Mouse (Mus musculus) ES-E14 (cell line): Measurements from ENCODE around the gene Lrrc3c.

Source experiments
- HCFC1 ChIP-seq: IDR thresholded peaks from 2 replicates; pipeline ENCODE4 v1.6.1; 2012; ENCODE audit warnings: low read length, inconsistent platforms, borderline replicate concordance; ENCODE audit not compliant: insufficient read depth
- MAFK ChIP-seq: IDR thresholded peaks from 2 replicates; pipeline ENCODE4 v1.6.1; 2014; ENCODE audit warnings: mild to moderate bottlenecking, low read depth, low read length, inconsistent platforms; ENCODE audit not compliant: insufficient read depth
- ZC3H11A ChIP-seq: IDR thresholded peaks from 2 replicates; pipeline ENCODE4 v1.6.1; 2012; ENCODE audit warnings: low read depth, mild to moderate bottlenecking, inconsistent platforms, low read length, borderline replicate concordance

DNA sequence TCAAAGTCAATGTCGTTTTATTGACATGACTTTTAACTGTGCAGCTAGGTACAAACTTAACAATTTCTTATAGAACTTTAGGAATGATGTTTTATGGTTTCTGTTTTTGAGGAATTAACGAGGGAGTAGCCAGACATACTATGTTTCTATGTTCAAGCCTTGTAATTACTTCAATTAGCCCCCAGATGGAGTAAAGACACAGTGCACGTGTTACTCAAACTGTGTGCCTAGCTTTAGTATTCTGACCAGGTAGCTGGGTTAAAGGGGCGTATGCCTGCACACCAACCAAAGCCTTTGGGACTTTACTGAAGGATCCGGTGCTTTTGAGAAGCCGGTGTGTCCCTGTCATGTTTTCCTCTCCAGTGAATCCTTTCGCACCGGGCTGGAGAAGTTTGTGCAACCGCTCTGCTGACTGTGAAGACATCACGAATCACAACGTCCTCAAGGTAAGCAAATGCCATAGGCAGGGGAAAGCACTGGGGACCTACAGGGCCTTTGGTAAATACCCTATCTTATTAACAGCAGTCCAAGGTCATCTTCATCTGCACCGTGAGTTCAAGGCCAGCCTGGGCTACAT lies 42.9 kb upstream of the Lrrc3c start:
- TF ChIP-seq MAFK (no peak), HCFC1 (no peak), ZC3H11A (no peak)
